Mouse (Mus musculus): ENCODE data around the gene Col4a3bp. TPM values are rescaled to one million over a fixed set of nuclear protein-coding genes. Genes with fewer than 3 reads are reported as not detected.

The Col4a3bp gene
- polyA plus RNA-seq, 1 experiment = 24.2 TPM

DNA sequence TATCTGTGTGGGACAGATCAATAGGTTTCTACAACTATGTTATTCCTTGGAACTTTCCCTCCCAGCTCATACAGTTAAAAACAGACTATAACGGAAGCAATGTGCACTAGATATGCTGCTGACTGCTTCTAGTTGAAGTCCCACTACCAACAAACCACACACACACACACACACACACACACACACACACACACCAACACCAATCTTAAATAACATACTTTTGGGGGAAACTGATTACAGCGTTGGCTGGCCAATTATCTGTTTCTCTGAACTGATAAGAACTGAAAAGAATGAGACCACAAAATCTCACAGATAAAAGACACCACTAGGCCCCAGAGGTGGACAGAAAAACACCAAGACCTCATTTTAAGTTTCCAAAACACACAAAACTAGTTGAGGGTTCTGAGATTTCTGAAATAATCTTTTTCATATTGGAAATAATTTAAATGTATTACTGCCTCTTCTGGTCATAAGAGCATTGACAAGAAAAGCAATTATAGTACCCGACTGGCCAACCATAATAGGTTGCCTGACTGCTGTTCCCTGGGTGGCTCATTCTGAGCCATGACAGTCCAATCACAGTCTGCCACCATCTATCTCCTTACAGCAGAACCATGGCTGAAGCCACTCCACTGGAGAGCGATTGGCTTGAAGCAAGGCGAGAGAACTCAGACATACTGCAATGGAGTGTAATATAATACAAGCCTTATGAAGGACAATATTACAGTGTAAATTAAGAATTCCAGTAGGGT lies 5.4 kb upstream of the Col4a3bp start:
- WGBS = 94% methylated on average over 5 of the region's 5 CpGs
- Histone ChIP-seq H3K36me3 (ENCODE audit: control insufficient read depth, insufficient read depth, low read length) (no peaks in the 10 kb centered on the region), H3K4me3 (ENCODE audit: control insufficient read depth, insufficient read depth, low read length) (no peak overlapping the region), H3K4me1 (replicated peaks; ENCODE audit: control insufficient read depth, insufficient read depth, low read length) (no peaks in the 10 kb centered on the region), H3K27me3 (ENCODE audit: control insufficient read depth, insufficient read depth, low read length) (no peaks in the 10 kb centered on the region), H3K27ac (ENCODE audit: control insufficient read depth, insufficient read depth, low read length) (no peak overlapping the region)
- TF ChIP-seq POLR2A (IDR thresholded peaks at IDR 0.05; ENCODE audit: control insufficient read depth, extremely low read depth, insufficient read depth, low read length, poor library complexity) (no peak), CTCF (IDR thresholded peaks at IDR 0.05; ENCODE audit: borderline replicate concordance, control insufficient read depth, extremely low read depth, insufficient read depth, low read length, poor library complexity) (no peak)
- no peak for DNase-seq

DNA sequence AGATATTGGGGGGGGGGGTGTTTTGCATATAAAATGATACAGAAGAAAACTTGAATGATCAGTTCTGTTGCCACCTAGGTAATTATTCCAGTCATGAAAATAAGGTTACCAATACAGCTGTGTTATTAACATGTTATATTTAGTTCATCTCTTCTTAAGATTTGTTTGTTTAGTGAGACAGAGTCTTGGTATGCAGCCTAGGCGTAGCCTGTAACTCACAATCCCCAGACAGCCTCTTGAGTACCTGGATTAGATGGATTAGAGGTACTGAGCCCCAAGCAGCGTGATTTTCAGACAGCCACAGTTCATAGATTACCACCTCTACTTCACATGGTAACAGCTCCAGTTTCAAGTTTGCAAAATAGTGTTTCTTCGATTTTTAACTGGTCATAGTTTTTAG lies 4.3 kb upstream of the Col4a3bp start:
- Histone ChIP-seq H3K27ac (ENCODE audit: control insufficient read depth, insufficient read depth, low read length) (no peak overlapping the region), H3K36me3 (ENCODE audit: control insufficient read depth, insufficient read depth, low read length) (no peaks in the 10 kb centered on the region), H3K4me1 (replicated peaks; ENCODE audit: control insufficient read depth, insufficient read depth, low read length) (no peaks in the 10 kb centered on the region), H3K4me3 (ENCODE audit: control insufficient read depth, insufficient read depth, low read length) (no peak overlapping the region), H3K27me3 (ENCODE audit: control insufficient read depth, insufficient read depth, low read length) (no peaks in the 10 kb centered on the region)
- DNase-seq = no peak
- 95% methylated on average over 3 of the region's 3 CpGs for WGBS
- no peak for TF ChIP-seq POLR2A (IDR thresholded peaks at IDR 0.05; ENCODE audit: control insufficient read depth, extremely low read depth, insufficient read depth, low read length, poor library complexity)
- TF ChIP-seq CTCF (IDR thresholded peaks at IDR 0.05; ENCODE audit: borderline replicate concordance, control insufficient read depth, extremely low read depth, insufficient read depth, low read length, poor library complexity) = no peak

DNA sequence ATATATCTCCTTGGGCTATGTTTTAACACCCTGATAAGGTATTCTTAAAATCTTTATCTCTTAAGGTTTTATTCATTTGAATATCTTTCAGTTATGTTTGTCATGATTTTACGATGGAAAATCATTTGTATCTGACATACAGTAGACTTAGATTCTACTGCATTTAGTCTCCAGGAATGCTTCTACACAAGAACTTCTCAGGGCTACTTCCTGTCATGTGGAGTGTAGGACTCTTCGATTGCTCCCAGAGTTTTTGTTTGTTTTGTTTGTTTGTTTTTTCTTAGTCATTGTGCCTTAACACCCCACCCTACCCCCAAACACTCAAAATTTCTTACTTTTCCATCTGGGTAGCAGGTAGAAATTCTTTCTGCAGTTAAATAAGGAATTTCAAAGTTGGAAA lies 1.0 kb upstream of the Col4a3bp start:
- no peak overlapping the region for H3K4me3 ChIP-seq (ENCODE audit: control insufficient read depth, insufficient read depth, low read length)
- no peak overlapping the region for H3K27ac ChIP-seq (ENCODE audit: control insufficient read depth, insufficient read depth, low read length)
- WGBS = 20% methylated on average over 2 of the region's 2 CpGs
- no peaks in the 10 kb centered on the region for H3K36me3 ChIP-seq (ENCODE audit: control insufficient read depth, insufficient read depth, low read length)
- H3K4me1 ChIP-seq (replicated peaks; ENCODE audit: control insufficient read depth, insufficient read depth, low read length) = peaks cover 3% of the 10 kb centered on the region; the same call in 1 of the 2 replicates
- DNase-seq = no peak
- H3K27me3 ChIP-seq (ENCODE audit: control insufficient read depth, insufficient read depth, low read length) = no peaks in the 10 kb centered on the region
- no peak for TF ChIP-seq POLR2A (IDR thresholded peaks at IDR 0.05; ENCODE audit: control insufficient read depth, extremely low read depth, insufficient read depth, low read length, poor library complexity)
- TF ChIP-seq CTCF (IDR thresholded peaks at IDR 0.05; ENCODE audit: borderline replicate concordance, control insufficient read depth, extremely low read depth, insufficient read depth, low read length, poor library complexity) = no peak

DNA sequence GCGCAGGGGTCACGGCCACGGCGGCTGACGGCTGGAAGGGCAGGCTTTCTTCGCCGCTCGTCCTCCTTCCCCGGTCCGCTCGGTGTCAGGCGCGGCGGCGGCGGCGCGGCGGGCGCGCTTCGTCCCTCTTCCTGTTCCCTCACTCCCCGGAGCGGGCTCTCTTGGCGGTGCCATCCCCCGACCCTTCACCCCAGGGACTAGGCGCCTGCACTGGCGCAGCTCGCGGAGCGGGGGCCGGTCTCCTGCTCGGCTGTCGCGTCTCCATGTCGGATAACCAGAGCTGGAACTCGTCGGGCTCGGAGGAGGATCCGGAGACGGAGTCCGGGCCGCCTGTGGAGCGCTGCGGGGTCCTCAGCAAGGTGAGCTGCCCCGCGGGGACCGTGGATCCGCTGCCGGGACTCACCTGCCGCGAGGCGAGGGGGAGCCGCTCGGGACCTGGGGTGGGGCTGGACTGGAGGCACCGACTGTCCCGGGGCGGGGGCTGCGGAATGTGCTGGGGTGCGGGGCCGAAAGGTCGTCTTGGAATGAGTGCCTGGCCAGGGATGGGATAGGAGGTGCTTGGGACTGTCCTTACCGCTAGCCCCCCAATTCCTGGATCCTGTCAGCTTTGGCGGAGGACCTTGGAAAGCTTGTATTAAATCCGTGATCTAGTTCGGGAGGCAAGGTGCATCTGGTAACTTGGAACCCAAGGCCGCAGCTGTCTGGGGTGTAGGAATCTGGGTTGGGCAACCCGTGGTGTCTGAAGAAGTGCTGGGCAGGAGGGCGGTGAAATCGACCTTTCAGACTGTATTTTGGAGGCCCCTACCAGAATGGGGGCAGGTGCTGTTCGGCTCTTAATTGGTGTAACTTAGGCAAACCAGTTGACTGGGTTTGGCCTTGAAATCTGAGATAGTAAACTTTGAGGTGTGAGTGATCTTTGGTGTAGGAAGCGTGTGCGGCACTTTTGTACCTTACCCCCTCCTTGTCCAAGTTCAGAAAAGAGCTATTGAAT lies 778 bp downstream of the Col4a3bp start:
- peaks cover 3% of the 10 kb centered on the region; the same call in 1 of the 2 replicates for H3K4me1 ChIP-seq (replicated peaks; ENCODE audit: control insufficient read depth, insufficient read depth, low read length)
- H3K27me3 ChIP-seq (ENCODE audit: control insufficient read depth, insufficient read depth, low read length) = no peaks in the 10 kb centered on the region
- H3K36me3 ChIP-seq (ENCODE audit: control insufficient read depth, insufficient read depth, low read length) = no peaks in the 10 kb centered on the region
- under 1% methylated on average over 73 of the region's 73 CpGs for WGBS
- H3K4me3 ChIP-seq (ENCODE audit: control insufficient read depth, insufficient read depth, low read length) = peak overlapping the region; percentile 95
- peak; percentile 29 for DNase-seq
- H3K27ac ChIP-seq (ENCODE audit: control insufficient read depth, insufficient read depth, low read length) = peak overlapping the region; percentile 62
- TF ChIP-seq CTCF (IDR thresholded peaks at IDR 0.05; ENCODE audit: borderline replicate concordance, control insufficient read depth, extremely low read depth, insufficient read depth, low read length, poor library complexity) (no peak), POLR2A (IDR thresholded peaks at IDR 0.05; ENCODE audit: control insufficient read depth, extremely low read depth, insufficient read depth, low read length, poor library complexity) (no peak)

DNA sequence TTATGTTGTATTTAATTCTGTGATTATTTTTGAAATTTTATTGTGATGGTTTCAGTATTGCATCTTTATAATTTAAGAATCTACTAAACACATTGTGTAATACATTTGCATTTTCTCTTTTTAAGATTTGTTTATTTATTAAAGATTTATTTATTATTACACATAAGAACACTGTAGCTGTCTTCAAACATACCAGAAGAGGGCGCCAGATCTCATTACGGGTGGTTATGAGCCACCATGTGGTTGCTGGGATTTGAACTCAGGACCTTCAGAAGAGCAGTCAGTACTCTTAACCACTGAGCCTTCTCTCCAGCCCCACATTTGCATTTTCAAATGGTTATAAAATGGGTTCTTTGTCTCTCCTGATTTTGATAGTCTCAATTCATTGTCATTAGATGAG lies 2.1 kb downstream of the Col4a3bp start:
- H3K27ac ChIP-seq (ENCODE audit: control insufficient read depth, insufficient read depth, low read length) = no peak overlapping the region
- WGBS = 79% methylated on average over 2 of the region's 2 CpGs
- no peaks in the 10 kb centered on the region for H3K27me3 ChIP-seq (ENCODE audit: control insufficient read depth, insufficient read depth, low read length)
- no peaks in the 10 kb centered on the region for H3K36me3 ChIP-seq (ENCODE audit: control insufficient read depth, insufficient read depth, low read length)
- H3K4me1 ChIP-seq (replicated peaks; ENCODE audit: control insufficient read depth, insufficient read depth, low read length) = peaks cover 3% of the 10 kb centered on the region; the same call in 1 of the 2 replicates
- DNase-seq = no peak
- H3K4me3 ChIP-seq (ENCODE audit: control insufficient read depth, insufficient read depth, low read length) = no peak overlapping the region
- TF ChIP-seq CTCF (IDR thresholded peaks at IDR 0.05; ENCODE audit: borderline replicate concordance, control insufficient read depth, extremely low read depth, insufficient read depth, low read length, poor library complexity) (no peak), POLR2A (IDR thresholded peaks at IDR 0.05; ENCODE audit: control insufficient read depth, extremely low read depth, insufficient read depth, low read length, poor library complexity) (no peak)

DNA sequence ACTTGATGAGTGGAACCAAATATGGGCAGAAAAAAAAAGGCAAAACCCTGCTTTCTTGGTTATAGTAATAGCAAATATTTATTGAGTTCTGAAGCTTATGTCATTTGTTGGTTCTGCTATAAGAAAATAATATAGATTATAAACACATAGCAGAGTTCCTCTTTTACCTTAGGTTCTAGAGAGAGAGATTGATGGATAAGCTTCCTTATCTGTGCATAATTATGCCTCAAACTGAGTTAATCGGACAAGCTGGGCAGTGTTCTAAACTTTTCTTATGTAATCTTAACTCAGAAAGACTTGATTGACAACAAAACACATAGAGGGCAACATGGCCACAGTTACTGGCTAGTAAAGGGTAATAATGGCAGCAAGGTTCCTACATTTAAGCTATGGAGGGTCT lies 4.8 kb downstream of the Col4a3bp start:
- TF ChIP-seq CTCF (IDR thresholded peaks at IDR 0.05; ENCODE audit: borderline replicate concordance, control insufficient read depth, extremely low read depth, insufficient read depth, low read length, poor library complexity) (no peak), POLR2A (IDR thresholded peaks at IDR 0.05; ENCODE audit: control insufficient read depth, extremely low read depth, insufficient read depth, low read length, poor library complexity) (no peak)
- Histone ChIP-seq H3K27ac (ENCODE audit: control insufficient read depth, insufficient read depth, low read length) (no peak overlapping the region), H3K27me3 (ENCODE audit: control insufficient read depth, insufficient read depth, low read length) (no peaks in the 10 kb centered on the region), H3K4me3 (ENCODE audit: control insufficient read depth, insufficient read depth, low read length) (no peak overlapping the region), H3K4me1 (replicated peaks; ENCODE audit: control insufficient read depth, insufficient read depth, low read length) (peaks cover 3% of the 10 kb centered on the region; the same call in 1 of the 2 replicates), H3K36me3 (ENCODE audit: control insufficient read depth, insufficient read depth, low read length) (no peaks in the 10 kb centered on the region)
- WGBS = 88% methylated on average over 1 of the region's 1 CpGs
- DNase-seq = no peak
